Mouse (Mus musculus) forebrain, postnatal 0 days (tissue): ENCODE results near the gene Fam83f. TPM values are rescaled to one million over a fixed set of nuclear protein-coding genes. Genes with fewer than 3 reads are reported as not detected.

Experiments used
- ATAC-seq: fragments of 200-750 bp; cut with Nextera tagmentation; 2 replicates; pipeline ENCODE4 v1.8.0; 2017; ENCODE audit warnings: mild to moderate bottlenecking, moderate library complexity
- DNase-seq: peaks from one replicate; pipeline ENCODE4 v3.0.0-alpha.2; 2015
- H3K27ac ChIP-seq: fragments of 300-500 bp; sonication (generic); 2 replicates; pipeline ENCODE4 v1.5.1; 2014; ENCODE audit warnings: low read depth, mild to moderate bottlenecking, antibody characterized with exemption, low read length, moderate library complexity, mixed read lengths
- H3K27me3 ChIP-seq: fragments of 300-500 bp; sonication (generic); 2 replicates; pipeline ENCODE4 v1.6.1; 2014; ENCODE audit warnings: mild to moderate bottlenecking, low read length, mixed read lengths; ENCODE audit not compliant: insufficient read depth
- H3K36me3 ChIP-seq: fragments of 300-500 bp; sonication (generic); 2 replicates; pipeline ENCODE4 v1.6.1; 2014; ENCODE audit warnings: mild to moderate bottlenecking, moderate library complexity; ENCODE audit not compliant: insufficient read depth
- H3K4me1 ChIP-seq: fragments of 300-500 bp; sonication (generic); 2 replicates; pipeline ENCODE4 v1.6.1; 2014; ENCODE audit warnings: antibody characterized with exemption; ENCODE audit not compliant: insufficient read depth
- H3K4me2 ChIP-seq: fragments of 300-500 bp; sonication (generic); 2 replicates; pipeline ENCODE4 v1.6.1; 2014; ENCODE audit warnings: low read depth, mild to moderate bottlenecking, moderate library complexity
- H3K4me3 ChIP-seq: fragments of 300-500 bp; sonication (generic); 2 replicates; pipeline ENCODE4 v1.5.1; 2014; ENCODE audit warnings: low read depth, low read length, mixed read lengths
- H3K9ac ChIP-seq: fragments of 300-500 bp; sonication (generic); 2 replicates; pipeline ENCODE4 v1.6.1; 2014; ENCODE audit warnings: mild to moderate bottlenecking
- H3K9me3 ChIP-seq: fragments of 300-500 bp; sonication (generic); 2 replicates; pipeline ENCODE4 v1.6.1; 2016; ENCODE audit warnings: low read length
- CTCF ChIP-seq: sonication (generic); IDR thresholded peaks from 2 replicates; pipeline ENCODE4 v1.5.1; 2016; ENCODE audit warnings: antibody characterized with exemption, control low read depth, low read depth
- WGBS: fragments of 180-500 bp; shearing (Covaris S2); extraction: QIAGEN DNeasy Blood & Tissue Kit; methylation state at CpG from one replicate; pipeline ENCODE4 v1.1.7; 2014; 5-methylcytosine and 5-hydroxymethylcytosine counted together
- polyA plus RNA-seq: library from polyadenylated mRNA; unstranded; fragments of >200 nt; fragmentation: Nextera tagmentation; extraction: Ambion mirVana; gene quantifications from 2 replicates; pipeline ENCODE4 v1.2.1, GENCODE M21; 2015
- total RNA-seq: library from RNA; depleted of rRNA; stranded (reverse); fragments of >200 nt; gene quantifications from 2 replicates; pipeline ENCODE4 v1.2.3, GENCODE M21; 2014

Fam83f gene
- total and polyA plus RNA-seq, 2 experiments from 2014 or later = 0.36 to 1.1 TPM

DNA sequence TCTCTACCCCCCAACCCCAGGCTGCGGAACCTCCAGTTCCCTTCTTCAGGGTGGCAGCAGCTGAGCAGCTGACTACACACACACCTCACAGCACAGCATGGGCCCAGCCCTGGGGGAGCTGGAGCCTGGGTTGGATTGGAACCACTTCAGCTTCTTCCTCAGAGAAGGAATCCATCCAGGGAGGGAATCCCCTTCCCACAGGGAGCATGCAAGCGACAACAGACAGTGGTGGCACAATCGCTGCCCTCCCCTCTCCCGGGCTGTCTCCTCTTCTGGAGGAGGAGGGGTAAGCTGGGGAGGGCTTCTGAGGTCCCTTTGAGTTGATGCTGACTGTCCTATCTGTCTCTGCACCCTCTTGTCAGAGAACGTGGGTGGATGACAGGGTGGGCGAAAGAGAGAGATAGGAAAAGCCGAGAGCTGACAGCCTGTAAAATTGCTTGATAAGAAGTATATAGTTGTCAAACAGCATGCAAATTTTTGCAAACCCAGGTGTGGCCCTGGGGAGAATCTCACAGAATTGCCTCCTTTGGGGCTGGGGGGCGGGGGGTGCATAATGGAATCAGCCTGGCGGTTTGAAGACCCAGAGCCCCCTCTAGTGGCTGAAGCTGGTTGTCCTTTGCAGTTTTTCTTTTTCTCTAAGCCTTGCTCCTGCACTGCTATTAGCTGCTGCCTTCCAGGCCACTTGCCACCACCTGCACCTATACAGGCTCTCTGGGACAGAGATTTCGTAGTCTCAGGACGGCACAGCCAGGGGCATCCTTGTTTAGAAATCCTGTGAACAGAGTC, 22.7 kb downstream of the Fam83f start:
- Histone ChIP-seq H3K9me3 (no peaks in the 10 kb centered on the region), H3K36me3 (no peaks in the 10 kb centered on the region), H3K4me2 (peak overlapping the region; percentile 23), H3K27ac (0 out of 2 replicates have a peak overlapping the region, but pooled peaks have one; percentile 23), H3K4me1 (peaks cover 12% of the 10 kb centered on the region), H3K27me3 (no peaks in the 10 kb centered on the region), H3K9ac (peak overlapping the region; percentile 31; the same call in 1 of the 2 replicates), H3K4me3 (no peak overlapping the region)
- peak; percentile 89 for TF ChIP-seq CTCF
- DNase-seq = peak; percentile 89
- peak; percentile 70 for ATAC-seq
- WGBS = 22% methylated on average over 11 of the region's 11 CpGs

DNA sequence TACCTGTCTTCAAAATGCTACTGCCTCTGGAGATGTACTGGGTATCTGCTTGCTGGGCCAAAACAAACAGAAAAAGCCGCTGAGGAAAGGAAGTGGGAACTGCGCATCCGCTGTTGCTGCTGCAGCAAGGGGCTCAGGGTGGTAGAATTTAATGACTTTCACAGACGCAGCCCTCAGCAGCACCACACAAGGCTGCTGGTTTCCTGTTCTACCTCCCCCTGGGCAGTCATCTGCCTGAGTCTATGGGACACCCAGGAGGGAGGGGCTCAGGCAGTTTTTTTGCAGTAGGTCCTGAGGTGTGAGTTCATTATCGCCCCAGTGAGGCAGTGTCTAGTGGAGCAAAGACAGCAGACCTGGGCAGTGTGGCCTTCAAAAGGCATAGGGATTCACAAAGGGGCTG, 25.9 kb downstream of the Fam83f start:
- Histone ChIP-seq H3K9ac (no peak overlapping the region), H3K27ac (no peak overlapping the region), H3K27me3 (no peaks in the 10 kb centered on the region), H3K36me3 (no peaks in the 10 kb centered on the region), H3K4me2 (no peak overlapping the region), H3K9me3 (no peaks in the 10 kb centered on the region), H3K4me3 (no peak overlapping the region), H3K4me1 (peaks cover 12% of the 10 kb centered on the region)
- WGBS = 65% methylated on average over 5 of the region's 5 CpGs
- ATAC-seq (no peak), DNase-seq (no peak)
- no peak for TF ChIP-seq CTCF

DNA sequence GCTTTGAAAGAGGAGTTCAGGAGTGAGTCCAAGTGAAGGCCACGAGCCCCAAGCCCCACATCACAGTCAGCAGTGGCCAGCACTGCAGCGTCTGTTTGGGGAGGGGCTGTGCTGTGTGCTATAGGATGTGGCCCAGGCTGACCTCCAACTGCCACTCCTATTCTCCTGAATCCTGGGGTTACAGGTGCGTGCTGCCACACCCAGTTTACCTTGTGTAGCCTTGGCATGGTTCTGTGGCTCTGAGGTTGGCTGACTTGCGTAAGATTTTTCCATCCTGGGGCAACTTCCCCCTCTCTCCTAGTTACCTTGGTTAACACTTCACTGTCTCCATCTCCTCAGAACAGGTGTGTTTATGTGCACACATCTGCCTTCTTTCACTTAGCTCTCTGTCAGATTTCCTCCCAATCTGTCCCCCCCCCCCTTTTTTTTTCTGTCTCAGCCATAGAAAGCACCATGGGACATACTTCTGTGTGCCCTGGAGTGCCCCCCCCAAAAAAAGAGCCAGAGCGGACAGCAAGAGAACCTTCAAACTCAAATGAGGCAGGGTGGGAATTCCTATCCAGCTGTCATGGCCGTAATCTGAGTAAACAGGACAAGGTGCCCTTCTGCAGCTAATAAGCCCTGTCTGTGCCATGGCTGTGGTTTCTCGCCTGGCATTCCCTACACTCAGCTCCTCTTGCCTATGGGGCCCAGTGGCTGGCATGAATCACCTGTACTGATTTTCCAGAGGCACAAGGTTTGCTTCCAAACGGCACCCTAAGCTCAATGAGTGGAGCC, 30.0 kb downstream of the Fam83f start:
- Histone ChIP-seq H3K9me3 (no peaks in the 10 kb centered on the region), H3K4me1 (peaks cover 5% of the 10 kb centered on the region; the same call in 1 of the 2 replicates), H3K27ac (no peak overlapping the region), H3K4me2 (no peak overlapping the region), H3K27me3 (no peaks in the 10 kb centered on the region), H3K9ac (no peak overlapping the region), H3K4me3 (no peak overlapping the region), H3K36me3 (no peaks in the 10 kb centered on the region)
- 71% methylated on average over 8 of the region's 8 CpGs for WGBS
- TF ChIP-seq CTCF = no peak
- ATAC-seq (no peak), DNase-seq (no peak)

DNA sequence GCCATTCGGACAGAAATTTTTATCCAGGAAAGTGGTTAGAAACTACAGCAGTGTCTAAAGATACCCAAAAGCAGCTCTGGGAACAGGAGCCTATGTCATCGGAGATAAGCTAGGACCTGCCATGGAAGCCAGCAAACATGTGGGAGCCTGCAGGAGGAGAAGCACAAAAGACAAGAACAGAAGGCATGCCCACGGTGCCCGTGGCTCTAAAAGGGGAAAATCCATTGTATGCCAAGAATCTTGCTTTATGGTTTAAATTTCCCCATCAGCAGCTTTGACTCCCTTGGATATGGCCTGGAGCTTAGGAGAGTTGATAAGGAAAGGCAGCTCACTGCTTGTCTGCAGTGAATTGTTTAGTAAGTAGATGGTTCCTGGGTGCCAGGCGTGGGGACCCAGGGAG, 31.3 kb downstream of the Fam83f start:
- Histone ChIP-seq H3K27me3 (no peaks in the 10 kb centered on the region), H3K9me3 (no peaks in the 10 kb centered on the region)

DNA sequence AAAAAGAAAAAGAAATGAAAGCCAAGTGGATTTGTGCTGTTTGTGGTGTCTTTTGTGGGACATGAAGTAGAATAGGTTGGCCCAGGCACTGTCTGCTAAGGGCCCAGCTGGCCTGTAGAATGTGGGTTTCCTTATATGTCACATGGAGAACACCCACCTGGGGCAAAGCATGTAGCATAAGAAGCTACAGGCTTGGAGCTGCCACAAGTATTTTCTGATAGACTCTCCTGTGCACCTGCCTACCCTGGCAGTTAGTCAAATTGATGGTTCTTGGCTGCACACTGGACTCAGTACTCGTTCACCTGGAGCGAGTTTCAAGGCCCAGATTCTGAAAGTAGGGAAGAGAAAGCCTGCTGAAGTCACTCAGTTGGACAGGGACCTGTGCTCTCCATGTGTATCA, 31.8 kb downstream of the Fam83f start:
- H3K27me3 ChIP-seq = no peaks in the 10 kb centered on the region
- DNase-seq = no peak
- 73% methylated on average over 2 of the region's 2 CpGs for WGBS
- TF ChIP-seq CTCF = no peak
- H3K9ac ChIP-seq = no peak overlapping the region
- ATAC-seq = no peak
- no peaks in the 10 kb centered on the region for H3K36me3 ChIP-seq
- no peak overlapping the region for H3K27ac ChIP-seq
- H3K4me2 ChIP-seq = no peak overlapping the region
- no peaks in the 10 kb centered on the region for H3K9me3 ChIP-seq
- H3K4me3 ChIP-seq = no peak overlapping the region
- H3K4me1 ChIP-seq = peaks cover 14% of the 10 kb centered on the region

More for the DNA sequence above, 31.3 kb downstream of the Fam83f start:
- H3K4me1 ChIP-seq = peaks cover 14% of the 10 kb centered on the region
- TF ChIP-seq CTCF = no peak
- H3K4me3 ChIP-seq = no peak overlapping the region
- ATAC-seq (no peak), DNase-seq (no peak)
- no peak overlapping the region for H3K4me2 ChIP-seq
- H3K27ac ChIP-seq = no peak overlapping the region
- H3K36me3 ChIP-seq = no peaks in the 10 kb centered on the region
- WGBS = 66% methylated on average over 5 of the region's 5 CpGs
- no peak overlapping the region for H3K9ac ChIP-seq

DNA sequence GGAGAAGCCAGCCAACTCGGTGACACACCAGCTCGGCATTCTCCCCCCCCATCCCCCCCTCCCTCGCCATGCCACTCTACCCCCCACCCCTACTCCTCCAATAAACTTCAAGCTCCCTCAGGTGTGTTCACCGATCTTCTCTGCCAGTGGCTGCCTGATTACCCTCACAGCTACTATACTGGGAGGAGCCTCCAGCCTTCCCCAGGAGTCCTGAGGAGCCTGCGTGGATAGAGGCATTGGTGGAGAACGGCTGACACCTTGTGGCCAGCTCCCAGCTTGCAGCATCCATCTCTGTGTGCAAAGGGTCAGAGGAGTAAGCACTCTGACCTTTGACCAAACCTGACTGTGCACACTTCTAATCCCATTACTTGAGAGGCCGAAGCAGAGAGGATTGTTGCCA, 32.6 kb downstream of the Fam83f start:
- Histone ChIP-seq H3K36me3 (no peaks in the 10 kb centered on the region), H3K9me3 (no peaks in the 10 kb centered on the region), H3K4me2 (no peak overlapping the region), H3K9ac (no peak overlapping the region), H3K27me3 (no peaks in the 10 kb centered on the region), H3K4me3 (no peak overlapping the region), H3K27ac (no peak overlapping the region), H3K4me1 (peaks cover 14% of the 10 kb centered on the region)
- ATAC-seq (peak; percentile 93), DNase-seq (peak; percentile 86)
- 3% methylated on average over 7 of the region's 7 CpGs for WGBS
- peak; percentile 93 for TF ChIP-seq CTCF
